Mouse (Mus musculus) B cell, adult 2 months (primary cell): ENCODE results near the gene Zfp106.

Source experiments
- DNase-seq, 2 experiments: peaks; one replicate each; pipeline ENCODE4 v3.0.0; 2022

Gene Zfp106

DNA sequence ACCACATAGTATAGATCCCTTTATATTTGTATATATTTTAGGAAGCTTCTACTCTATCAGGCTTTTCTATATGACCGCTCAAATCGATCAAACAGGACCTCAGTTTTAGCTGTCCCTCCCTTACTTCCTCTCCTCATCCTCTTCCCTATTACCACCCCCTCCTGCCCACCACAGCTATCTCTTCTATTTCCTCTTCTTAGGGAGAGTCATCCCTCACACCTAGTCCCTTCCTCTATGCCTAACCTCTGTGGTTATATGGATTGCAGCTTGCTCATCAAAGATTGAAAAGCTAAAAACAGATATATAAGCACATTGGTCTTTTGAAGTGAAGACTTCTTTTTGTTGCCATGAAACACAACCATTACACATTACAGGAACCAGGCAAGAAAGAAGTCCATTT, 18.9 kb downstream of the Zfp106 start:
- DNase-seq, result no peak

DNA sequence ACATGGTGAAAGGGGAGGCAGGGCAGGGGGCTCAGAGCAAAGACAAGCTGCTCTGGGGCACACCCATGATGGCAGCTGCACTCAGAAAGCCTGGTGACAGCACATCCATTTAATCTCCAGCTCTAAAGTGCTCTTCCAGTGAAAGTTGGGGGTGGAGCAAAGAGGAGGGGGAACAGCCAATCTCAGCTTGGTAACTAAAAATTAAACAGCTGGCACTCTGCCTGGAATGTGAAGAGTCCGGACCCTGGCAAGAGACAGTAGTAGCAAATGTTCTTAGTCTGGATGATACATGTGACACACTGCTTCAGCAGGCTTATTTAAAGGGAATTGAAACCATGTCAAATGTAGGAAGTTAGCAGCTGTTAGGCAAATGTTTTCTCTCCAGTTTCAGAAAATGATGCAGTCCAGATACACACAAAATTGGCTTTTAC, 23.9 kb downstream of the Zfp106 start:
- DNase-seq, result peak; percentile 39 to 55

DNA sequence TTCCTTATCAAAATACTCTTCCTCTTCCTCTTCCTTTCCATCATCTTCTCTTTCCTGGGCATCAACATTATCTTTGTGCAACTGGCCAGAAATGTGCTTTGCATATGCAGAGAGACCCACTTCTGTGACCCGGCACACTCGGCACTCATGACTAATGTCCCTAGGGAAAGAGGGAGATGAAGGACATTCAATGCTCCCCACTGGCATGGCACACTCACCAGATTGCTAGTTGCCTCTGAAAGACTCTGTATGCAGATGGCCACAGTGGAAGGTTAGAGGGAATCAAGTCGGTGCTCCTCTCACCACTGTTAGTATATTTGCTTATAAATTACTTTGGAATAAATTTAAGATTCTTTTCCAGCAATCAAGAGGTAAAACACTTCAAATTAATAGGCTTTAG, 24.3 kb downstream of the Zfp106 start:
- peak; percentile 18 to 22 for DNase-seq

DNA sequence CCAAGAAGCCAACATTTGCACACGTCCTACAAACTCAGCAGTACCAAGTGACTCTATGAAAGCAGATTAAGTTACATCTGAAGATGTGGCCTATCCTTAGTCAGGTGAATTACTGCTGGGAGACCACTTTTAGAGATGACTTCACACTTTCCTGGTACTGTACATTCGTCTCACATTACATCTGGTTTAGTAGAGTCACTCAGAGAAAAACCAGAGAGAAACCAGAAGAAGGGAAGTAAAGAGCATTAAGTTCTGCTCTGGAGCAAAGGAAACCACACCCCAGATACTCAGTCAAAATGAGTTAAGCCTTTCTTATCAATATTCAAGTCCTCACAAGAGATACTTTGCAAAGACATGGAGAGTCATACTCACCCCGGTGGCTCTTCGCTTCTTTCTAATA, 32.4 kb downstream of the Zfp106 start:
- no peak for DNase-seq

DNA sequence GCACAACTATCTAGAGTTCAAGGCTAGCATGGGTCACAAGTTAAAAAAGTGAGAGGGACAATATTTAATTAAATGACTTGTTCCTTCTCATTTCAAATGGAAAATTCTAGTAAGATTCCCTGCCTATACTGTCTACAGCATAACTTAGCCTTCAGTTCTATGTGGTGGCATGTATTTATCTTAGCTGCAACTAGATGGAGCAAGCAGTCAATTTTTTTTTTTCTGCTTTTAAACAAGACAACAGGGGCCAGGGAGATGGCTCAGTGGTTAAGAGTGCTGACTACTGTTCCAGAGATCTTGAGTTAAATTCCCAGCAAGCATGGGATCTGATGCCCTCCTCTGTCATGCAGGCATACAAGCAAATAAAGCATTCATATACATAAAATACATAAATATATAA, 34.1 kb downstream of the Zfp106 start:
- no peak for DNase-seq

DNA sequence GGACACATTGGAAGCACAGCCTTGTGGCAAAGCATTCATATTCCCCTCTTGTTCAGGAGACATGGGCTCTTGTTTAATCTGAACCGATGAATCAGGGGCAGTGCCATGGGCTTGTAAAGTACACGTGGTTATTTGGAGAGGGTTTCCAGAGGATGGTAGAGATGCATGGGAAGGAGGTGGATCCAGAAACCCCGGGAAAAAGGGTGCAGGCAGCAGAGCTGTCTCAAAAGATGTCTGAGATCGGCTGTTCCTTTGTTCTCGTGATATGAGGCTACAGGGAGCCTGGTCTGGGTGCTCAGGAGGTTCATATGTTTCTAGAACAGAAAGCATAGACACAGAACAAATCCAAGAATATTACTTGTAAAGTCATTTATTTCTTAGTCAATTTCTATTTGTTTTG, 36.9 kb downstream of the Zfp106 start:
- no peak for DNase-seq

DNA sequence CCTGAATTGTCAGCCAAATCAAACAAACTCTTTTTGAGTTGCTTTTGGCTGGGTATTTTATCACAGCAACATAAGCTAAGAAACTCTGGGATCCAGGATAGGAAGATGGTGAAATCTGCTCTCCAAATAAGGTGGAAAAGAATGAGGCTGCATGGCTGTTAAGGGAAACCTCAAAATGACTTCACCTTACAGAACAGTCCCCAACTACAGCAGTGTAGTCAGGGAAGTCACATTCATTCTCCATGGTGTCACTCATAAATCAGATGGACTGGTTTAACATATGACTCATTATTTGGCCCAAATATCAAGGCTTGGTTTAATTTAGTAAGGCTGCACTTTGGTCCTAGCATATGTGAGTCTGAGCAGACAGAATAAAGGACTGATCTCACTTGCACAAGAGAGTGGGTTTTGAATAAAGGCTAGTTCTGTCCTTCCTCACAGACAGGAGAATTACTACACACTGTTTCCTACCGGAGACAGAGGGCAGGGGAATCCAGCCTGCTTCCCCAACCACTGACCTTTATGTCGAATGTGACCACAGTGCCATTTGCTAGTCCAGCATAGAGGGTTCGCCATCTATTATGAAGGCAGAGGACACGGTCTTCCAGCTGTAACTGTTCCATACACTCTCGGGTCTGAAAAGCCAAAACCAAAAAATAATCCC, 45.0 kb downstream of the Zfp106 start:
- DNase-seq, result no peak

DNA sequence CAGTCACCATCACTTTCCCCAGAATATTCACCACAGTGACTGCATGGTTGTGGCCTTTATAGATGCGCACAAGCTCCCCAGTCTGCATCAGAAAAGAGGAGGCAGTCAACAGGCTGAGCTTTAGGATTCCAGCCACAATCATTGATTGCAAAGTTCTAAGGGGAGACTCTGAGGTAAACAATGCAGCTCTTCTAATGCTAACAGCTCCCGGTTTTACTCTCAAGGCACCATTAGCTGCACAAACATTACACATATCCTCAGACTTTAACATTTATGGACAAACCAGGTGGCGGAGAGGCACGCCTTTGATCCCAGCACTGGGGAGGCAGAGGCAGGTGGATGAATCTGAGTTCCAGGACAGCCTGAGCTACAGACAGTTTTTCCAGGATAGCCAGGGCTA, 49.5 kb downstream of the Zfp106 start:
- DNase-seq, result no peak

DNA sequence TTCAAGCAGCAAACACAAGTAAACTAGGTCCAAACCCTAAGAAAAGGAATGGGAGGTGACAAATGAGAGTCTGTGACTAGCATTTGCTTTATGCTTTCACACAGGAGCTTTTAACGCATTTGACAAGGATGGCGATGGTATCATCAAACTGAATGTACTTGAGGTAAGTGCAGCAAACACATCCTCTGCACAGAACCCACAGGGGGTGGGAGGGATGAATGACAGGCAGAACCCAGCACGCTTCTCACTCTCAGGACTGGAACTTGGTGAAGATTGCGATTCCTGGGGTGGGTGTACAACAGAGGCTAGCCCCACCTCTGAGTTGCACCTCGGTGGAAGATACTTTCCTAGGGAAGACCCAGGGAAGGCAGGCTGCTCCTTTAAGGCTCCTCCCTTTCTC, 59.7 kb downstream of the Zfp106 start:
- DNase-seq, result no peak

DNA sequence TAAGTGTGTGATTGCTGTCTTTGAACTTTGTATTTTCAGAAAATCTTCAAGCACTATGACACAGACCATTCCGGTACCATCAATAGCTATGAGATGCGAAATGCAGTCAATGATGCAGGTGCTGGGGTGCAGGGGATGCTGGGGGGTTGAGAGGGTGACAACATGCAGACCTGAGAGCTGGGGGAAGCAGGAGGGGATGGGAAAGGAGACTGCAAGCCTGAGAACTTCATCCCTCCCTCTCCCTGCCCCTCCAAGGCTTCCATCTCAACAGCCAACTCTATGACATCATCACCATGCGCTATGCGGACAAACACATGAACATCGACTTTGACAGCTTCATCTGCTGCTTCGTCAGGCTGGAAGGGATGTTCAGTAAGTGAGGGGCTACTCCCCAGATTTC, 60.5 kb downstream of the Zfp106 start:
- DNase-seq, result no peak

DNA sequence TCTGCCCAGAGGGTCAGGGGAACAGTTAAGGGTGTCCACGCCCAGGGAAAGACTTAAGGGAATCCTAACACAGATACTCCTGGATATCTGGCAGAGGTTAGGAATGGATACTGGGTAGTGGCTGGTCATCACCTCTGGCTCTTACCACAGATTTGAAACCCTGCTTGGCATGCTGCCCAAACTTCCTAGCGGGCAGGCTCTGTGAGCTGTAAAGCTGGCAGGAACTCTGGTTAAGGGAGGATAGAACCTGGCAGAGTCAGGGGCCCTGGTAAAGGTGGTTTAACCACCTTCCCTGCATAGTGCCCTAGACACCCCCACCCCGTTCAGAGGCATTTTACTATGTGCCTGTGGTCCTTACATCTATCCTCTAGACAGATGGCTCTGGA, 61.0 kb downstream of the Zfp106 start:
- no peak for DNase-seq

DNA sequence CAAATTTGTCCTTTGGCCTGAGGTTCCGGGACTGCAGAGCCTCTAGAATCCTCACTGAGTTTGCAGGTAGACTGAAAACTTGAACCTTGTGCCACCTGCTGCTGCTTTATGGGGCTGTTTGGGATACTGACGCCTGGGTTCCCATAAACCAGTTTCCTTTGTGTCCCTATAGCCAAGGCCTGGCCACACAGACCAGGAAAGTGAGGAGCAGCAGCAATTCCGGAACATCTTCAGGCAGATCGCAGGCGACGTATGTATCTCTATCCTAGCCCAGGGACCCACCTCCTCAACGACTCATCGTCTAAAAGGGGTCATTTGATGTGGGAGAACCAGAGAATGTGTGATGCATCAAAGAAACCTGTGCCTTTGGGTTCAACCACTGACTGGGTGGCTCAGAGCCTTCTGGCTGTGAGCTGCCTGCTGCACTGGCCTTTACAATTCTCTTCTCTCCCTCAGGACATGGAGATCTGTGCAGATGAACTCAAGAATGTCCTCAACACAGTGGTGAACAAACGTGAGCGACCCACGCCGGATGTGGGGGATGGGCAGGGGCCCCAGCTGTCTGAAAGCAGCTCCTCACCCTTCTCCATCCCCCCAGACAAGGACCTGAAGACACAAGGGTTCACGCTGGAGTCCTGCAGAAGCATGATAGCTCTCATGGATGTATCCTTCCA, 61.6 kb downstream of the Zfp106 start:
- no peak for DNase-seq

DNA sequence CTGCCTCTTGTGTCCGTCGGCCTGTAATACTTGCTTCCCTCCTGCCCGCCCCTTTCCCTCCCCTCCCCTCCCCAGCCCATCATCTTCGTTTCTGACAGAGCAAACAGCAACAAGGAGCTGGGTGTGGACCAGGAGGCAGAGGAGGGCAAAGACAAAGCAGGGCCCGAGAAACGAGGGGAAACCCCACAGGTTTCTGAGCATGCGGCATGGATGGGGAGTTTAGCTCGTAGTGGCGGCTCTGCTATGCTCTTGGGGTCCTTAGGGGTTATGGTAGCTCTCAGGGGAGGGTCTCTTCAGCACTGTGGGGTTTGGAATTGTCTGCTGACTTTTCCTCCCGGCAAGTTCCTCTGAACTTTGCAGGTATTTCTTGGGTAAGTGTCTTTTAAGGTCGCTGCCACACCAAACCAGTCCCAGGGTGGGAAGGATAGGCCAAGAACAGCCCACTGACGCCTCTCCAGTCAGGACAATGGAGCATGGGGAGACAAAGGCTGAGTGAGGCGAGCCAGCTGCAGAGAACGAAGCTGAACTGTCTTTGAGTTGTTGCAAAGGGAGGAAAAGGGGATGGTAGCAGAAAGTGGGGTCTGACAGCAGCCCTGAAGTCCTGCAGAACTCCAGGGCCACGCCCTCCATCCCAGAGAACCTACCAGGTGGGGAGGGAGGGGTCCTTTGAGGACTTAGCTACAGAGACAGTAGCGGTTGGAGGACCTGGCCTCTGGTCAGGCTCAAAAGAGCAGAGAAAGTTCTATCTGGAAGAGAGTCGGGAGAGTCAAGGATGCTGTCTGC, 62.3 kb downstream of the Zfp106 start:
- no peak for DNase-seq

DNA sequence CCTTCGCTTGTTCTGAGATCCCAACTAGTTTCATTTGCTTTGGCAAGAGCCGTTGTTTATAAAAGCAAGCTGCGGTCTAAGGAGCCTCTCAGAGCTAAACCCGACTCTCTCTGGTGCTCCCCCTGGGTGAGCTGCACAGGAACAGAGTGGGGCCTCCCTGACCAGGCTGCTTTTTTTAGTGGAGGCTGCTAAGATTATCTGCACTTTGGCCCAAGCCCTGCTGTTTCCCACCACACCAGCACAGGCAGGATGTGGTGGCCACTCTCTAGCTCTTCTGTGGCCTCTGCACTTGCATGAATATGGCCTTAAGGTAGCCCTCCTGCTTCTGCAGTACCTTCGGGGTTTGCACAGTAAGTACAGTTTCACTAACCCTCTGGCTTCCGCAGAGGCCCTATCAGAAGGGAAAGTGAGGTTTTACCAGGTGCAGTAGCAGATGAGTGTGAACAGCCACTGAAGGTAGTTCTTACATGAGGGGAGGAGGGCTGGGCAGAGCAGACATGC, 63.6 kb downstream of the Zfp106 start:
- peak; percentile 13 to 22 for DNase-seq

DNA sequence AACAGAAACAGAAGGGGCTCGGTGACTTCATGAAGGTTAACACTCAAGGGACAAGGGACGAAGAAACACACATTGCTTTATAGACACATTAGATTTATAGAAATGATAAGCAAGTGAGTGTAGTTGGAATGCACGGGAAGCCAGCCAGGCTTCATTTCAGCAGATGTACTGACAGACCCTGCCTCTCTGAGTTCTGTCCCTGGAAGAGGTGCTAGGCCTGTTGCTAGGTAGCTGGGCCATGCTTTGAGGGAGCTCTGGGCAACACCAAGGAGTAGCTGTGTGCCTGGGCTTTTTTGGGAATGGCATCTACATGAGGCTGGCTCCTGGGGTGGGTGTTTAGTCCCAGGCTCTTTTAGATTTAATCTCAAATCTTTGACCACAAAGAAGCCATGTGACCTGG, 67.1 kb downstream of the Zfp106 start:
- no peak for DNase-seq

DNA sequence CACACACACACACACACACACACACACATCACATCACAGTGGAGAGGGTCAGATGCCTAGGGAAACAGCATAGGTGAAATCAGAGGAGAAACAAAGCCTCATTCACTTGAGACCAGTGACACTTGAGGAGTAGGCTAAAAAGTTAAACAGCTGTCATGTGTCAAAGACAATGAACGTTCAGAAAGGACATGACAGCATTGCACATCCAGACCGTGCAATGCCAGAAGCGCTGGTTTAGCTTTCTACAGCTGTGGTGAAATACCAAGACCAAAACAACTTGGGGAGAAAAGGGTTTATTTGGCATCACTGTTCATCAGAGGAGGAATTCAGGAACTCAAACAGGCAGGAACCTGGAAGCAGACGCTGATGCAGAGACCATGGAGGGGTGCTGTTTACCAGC, 70.4 kb downstream of the Zfp106 start:
- no peak for DNase-seq

DNA sequence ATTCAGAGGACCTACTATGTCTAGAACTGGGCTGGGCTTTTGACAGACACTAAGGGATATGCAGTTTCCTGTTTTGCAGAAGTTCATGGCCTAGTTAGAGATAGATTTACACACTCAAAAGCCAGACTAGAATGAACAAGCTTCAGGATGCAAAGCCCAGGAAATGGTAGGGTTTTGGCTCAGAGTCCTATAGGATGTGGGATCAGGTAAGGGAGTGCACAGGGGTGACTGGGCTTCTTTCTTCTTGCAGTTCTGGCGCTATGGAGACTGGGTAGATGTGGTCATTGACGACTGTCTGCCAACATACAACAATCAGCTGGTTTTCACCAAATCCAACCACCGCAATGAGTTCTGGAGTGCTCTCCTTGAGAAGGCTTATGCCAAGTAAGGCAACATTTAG, 79.4 kb downstream of the Zfp106 start:
- no peak for DNase-seq

DNA sequence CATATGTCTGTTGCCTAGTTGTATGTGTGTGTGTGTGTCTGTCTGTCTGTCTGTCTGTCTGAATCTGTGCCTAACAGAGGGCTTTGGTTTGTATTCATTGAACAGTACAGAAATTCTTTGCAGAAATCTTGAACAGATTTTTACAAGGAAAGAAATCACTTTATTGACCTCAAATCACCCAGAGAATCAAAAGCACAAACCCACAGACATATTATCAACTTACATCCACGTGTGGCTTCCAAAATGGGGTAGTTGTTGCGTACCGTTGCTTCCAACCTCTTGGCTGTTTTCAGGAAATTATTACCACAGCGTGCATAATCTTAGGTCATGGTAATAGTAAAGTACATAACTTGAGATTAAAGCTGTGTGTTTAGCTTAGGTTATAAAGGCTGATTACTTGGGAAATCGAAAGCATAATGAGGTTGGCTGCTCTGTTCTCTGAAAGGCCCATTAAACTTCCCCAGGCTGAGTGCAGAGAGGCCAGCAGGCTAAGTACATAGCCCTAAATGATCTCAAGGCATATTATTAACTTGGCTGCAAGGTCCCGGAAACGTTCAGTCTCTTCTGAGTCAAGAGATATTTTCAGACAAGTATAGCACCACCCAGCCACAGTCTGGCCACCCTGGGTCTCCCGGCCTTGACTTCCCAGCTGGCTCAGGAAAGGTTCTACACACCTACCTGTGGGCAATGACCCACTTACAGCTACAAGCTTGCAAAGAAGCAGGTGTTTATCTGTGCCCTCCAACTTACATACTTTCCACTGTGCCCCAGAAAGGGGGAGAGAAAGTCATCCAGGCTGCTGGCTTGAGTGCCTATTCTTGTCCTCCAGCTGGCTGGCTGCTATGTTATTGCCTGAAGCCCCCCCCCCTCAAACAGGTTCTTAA, 80.9 kb downstream of the Zfp106 start:
- no peak for DNase-seq

DNA sequence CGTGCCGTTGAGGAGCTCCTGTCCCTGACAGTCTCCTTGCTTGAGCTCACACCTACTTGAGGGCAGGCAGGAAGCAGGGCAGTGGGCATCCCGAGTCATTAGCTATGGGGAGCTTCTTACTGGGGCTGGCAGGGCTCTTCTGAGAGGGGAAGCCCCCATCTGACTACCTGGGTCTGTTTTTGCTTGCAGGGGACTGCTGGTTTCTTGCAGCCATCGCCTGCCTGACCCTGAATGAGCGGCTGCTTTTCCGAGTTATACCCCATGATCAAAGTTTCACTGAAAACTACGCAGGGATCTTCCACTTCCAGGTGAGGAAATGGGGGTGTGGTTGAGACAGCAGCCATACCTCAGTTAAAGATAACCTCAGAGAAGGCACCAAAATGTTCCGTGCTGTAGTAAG, 81.7 kb downstream of the Zfp106 start:
- no peak for DNase-seq

DNA sequence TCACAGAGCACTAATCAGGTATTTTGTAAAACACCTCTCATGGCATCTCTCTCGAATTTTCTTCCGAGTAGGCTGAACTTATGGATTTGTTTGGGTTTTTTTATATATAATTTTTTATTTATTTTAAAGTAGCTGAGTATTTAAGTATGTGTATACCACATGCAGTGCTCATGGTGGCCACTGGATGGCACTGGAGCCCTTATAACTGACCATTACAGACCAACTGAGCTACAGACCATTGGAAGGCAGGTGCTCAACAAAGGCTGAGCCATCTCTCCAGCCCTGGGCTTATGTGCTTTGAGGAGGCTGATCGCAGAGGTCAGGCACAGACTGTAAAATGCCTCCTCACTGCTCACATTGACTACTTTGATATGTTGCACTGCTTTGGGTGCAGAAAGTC, 85.0 kb downstream of the Zfp106 start:
- peak; percentile 75 to 77 for DNase-seq

DNA sequence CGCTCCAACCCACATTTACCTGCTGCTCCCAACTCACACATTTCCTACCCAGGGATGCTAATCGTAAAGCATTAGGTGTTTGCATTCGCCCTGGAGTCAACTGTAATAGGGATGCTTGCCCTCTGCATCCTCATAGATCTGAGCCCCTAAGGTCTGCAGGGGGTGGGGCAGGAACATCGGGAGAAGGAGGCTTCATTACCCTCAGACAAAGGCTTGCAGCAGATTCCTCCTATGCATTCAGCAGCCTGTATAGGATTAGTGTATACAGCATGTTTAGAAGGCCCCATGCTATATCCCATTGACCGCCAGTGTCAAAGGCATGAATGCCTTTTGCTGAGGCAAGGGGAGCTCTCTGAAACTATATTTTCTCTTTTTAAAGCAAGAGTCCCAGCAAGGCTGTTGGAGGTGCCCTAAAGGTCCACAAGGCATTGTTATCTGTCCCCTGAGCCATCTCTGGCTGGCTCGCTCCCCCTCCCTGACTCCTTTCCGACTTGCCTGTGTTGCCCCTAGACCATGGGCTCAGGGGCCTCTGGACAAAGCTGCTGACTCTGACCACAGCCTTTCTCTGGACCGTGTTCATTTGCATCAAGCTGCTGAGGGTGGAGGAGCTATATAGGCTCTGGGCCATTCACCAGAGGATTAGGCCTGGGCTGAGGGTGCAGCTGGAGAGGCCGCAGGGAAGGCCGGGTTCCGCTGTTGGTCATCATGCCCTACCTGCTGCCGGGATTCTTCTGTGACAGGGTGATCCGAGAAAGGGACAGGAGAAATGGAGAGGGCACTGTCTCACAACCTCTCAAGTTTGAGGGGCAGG, 87.2 kb downstream of the Zfp106 start:
- DNase-seq, result no peak

DNA sequence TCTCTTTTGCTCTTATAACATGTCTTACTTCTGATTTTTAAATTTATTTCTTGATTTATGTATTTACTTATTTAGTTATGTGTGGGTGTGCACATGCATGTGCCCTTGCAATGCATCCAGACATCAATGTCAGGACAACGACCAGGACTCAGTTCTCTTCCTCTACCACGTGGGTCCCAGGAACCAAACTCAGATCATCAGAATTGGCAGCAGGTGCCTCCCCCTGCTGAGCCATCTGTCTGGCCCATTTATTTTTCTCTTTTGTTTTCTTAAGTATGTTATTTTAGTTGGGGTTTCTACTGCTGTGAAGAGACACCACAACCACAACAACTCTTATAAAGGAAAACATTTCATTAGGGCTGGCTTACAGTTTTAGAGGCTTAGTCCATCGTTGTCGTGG, 92.8 kb downstream of the Zfp106 start:
- DNase-seq, result no peak
